Mouse (Mus musculus): ENCODE results near the gene Gm13279.
"Not testable (repeated sequence)": the region's sequence is repeated elsewhere in the genome, so short reads cannot be mapped to it uniquely, and the experiment has no call there.

Gene Gm13279

GRCm38 (mm10) chr4:88799365-88799764 is 2.2 kb downstream of the Gm13279 start, which contains the start of gene Gm13285:
Gene Gm13285, plus strand, starts transcription at chr4:88799665.
- not testable (repeated sequence) for DNase-seq

- not testable (repeated sequence) for DNase-seq
Observed at GRCm38 (mm10) chr4:88802954-88803353, 5.8 kb downstream of the Gm13279 start, which contains the start of gene Gm13287. Gene Gm13287, plus strand, starts transcription at chr4:88803254.

GRCm38 (mm10) chr4:88805231-88805630 is 8.0 kb downstream of the Gm13279 start, which contains the start of gene Gm13288:
Gene Gm13288, plus strand, starts transcription at chr4:88805531.
- DNase-seq, result not testable (repeated sequence)

GRCm38 (mm10) chr4:88805761-88806160 is 8.6 kb downstream of the Gm13279 start:
- peak; percentile 52 for DNase-seq

- DNase-seq, result no peak
Observed at GRCm38 (mm10) chr4:88815928-88816327, 18.7 kb downstream of the Gm13279 start, which contains the start of gene Ifna7. Gene Ifna7, plus strand, starts transcription at chr4:88816228.

GRCm38 (mm10) chr4:88819659-88820058 is 22.5 kb downstream of the Gm13279 start, which contains the start of gene Ifna11:
Gene Ifna11, plus strand, starts transcription at chr4:88819959.
- DNase-seq, result no peak

- DNase-seq, result no peak
Observed at GRCm38 (mm10) chr4:88822995-88823394, 25.8 kb downstream of the Gm13279 start.

GRCm38 (mm10) chr4:88827116-88827515 is 29.9 kb downstream of the Gm13279 start, which contains the start of gene Ifna6:
Gene Ifna6, plus strand, starts transcription at chr4:88827416.
- DNase-seq, result not testable (repeated sequence)

- DNase-seq, result peak; percentile 3
Observed at GRCm38 (mm10) chr4:88830523-88830922, 33.3 kb downstream of the Gm13279 start.

GRCm38 (mm10) chr4:88835225-88835624 is 38.0 kb downstream of the Gm13279 start, which contains the start of gene Ifna5:
Gene Ifna5, plus strand, starts transcription at chr4:88835525.
- not testable (repeated sequence) for DNase-seq

- DNase-seq, result no peak
Observed at GRCm38 (mm10) chr4:88838828-88839227, 41.6 kb downstream of the Gm13279 start.

- no peak for DNase-seq
Observed at GRCm38 (mm10) chr4:88840058-88840457, 42.9 kb downstream of the Gm13279 start.

- DNase-seq, result no peak
Observed at GRCm38 (mm10) chr4:88841438-88841911, 44.3 kb downstream of the Gm13279 start, which contains the start of gene Ifna4. Gene Ifna4, plus strand, starts transcription at chr4:88841861.

GRCm38 (mm10) chr4:88845334-88845733 is 48.1 kb downstream of the Gm13279 start:
- no peak for DNase-seq
